Mouse (Mus musculus) intestine, embryonic 15.5 days (tissue): ENCODE results near the gene Miga1. TPM values are rescaled to one million over a fixed set of nuclear protein-coding genes. Genes with fewer than 3 reads are reported as not detected.

ENCODE experiments used
- ATAC-seq: fragments of 200-750 bp; cut with Nextera tagmentation; 2 replicates; pipeline ENCODE4 v1.8.0; 2017; ENCODE audit warnings: moderate TSS enrichment, moderate library complexity
- H3K27ac ChIP-seq: fragments of 300-500 bp; sonication (generic); 2 replicates; pipeline ENCODE4 v1.5.1; 2015; ENCODE audit warnings: mild to moderate bottlenecking, inconsistent platforms
- H3K27me3 ChIP-seq: fragments of 300-500 bp; sonication (generic); replicated peaks from 2 replicates; pipeline ENCODE4 v1.6.1; 2015; ENCODE audit warnings: inconsistent platforms
- H3K36me3 ChIP-seq: fragments of 300-500 bp; sonication (generic); 2 replicates; pipeline ENCODE4 v1.6.1; 2015; ENCODE audit warnings: inconsistent platforms
- H3K4me1 ChIP-seq: fragments of 300-500 bp; sonication (generic); replicated peaks from 2 replicates; pipeline ENCODE4 v1.6.1; 2015; ENCODE audit warnings: inconsistent platforms
- H3K4me2 ChIP-seq: fragments of 300-500 bp; sonication (generic); replicated peaks from 2 replicates; pipeline ENCODE4 v1.6.1; 2015; ENCODE audit warnings: mild to moderate bottlenecking, inconsistent platforms
- H3K4me3 ChIP-seq: fragments of 300-500 bp; sonication (generic); replicated peaks from 2 replicates; pipeline ENCODE4 v1.5.1; 2015; ENCODE audit warnings: inconsistent platforms
- H3K9ac ChIP-seq: fragments of 300-500 bp; sonication (generic); 2 replicates; pipeline ENCODE4 v1.6.1; 2015; ENCODE audit warnings: inconsistent platforms
- H3K9me3 ChIP-seq: fragments of 300-500 bp; sonication (generic); 2 replicates; pipeline ENCODE4 v1.6.1; 2016; ENCODE audit warnings: inconsistent platforms
- WGBS: fragments of 180-500 bp; shearing (Covaris S2); methylation state at CpG from one replicate; pipeline ENCODE4 v1.1.7; 2015; 5-methylcytosine and 5-hydroxymethylcytosine counted together
- polyA plus RNA-seq: library from polyadenylated mRNA; unstranded; fragments of >200 nt; fragmentation: Nextera tagmentation; extraction: Ambion mirVana; gene quantifications from 2 replicates; pipeline ENCODE4 v1.2.1, GENCODE M21; 2015

Gene Miga1
- polyA plus RNA-seq, 1 experiment from 2014 or later = 17.4 TPM

GRCm38 (mm10) chr3:152276935-152277334, 63.3 kb downstream of the Miga1 start:
- Histone ChIP-seq H3K9ac (no peak overlapping the region), H3K4me2 (no peak overlapping the region), H3K4me1 (no peaks in the 10 kb centered on the region), H3K36me3 (peaks cover 3% of the 10 kb centered on the region; the same call in 1 of the 2 replicates), H3K27ac (no peak overlapping the region), H3K27me3 (no peaks in the 10 kb centered on the region), H3K9me3 (no peaks in the 10 kb centered on the region), H3K4me3 (no peak overlapping the region)
- ATAC-seq = no peak
- 92% methylated on average over 3 of the region's 3 CpGs for WGBS

- Histone ChIP-seq H3K9me3 (no peaks in the 10 kb centered on the region), H3K4me1 (no peaks in the 10 kb centered on the region), H3K9ac (no peak overlapping the region), H3K4me3 (no peak overlapping the region), H3K27ac (no peak overlapping the region), H3K36me3 (peaks cover 3% of the 10 kb centered on the region; the same call in 1 of the 2 replicates), H3K27me3 (no peaks in the 10 kb centered on the region), H3K4me2 (no peak overlapping the region)
- WGBS = 81% methylated on average over 8 of the region's 8 CpGs
- ATAC-seq = no peak
These were observed 65.2 kb downstream of the Miga1 start for GRCm38 (mm10) chr3:152275008-152275407.

GRCm38 (mm10) chr3:152272974-152273685, 67.1 kb downstream of the Miga1 start:
- Histone ChIP-seq H3K4me3 (no peak overlapping the region), H3K9ac (no peak overlapping the region), H3K9me3 (no peaks in the 10 kb centered on the region), H3K27me3 (no peaks in the 10 kb centered on the region), H3K27ac (no peak overlapping the region), H3K36me3 (peaks cover 3% of the 10 kb centered on the region; the same call in 1 of the 2 replicates), H3K4me1 (no peaks in the 10 kb centered on the region), H3K4me2 (no peak overlapping the region)
- WGBS = 86% methylated on average over 20 of the region's 20 CpGs
- ATAC-seq = no peak

GRCm38 (mm10) chr3:152271876-152272275, 68.3 kb downstream of the Miga1 start:
- Histone ChIP-seq H3K4me3 (no peak overlapping the region), H3K4me1 (no peaks in the 10 kb centered on the region), H3K9ac (no peak overlapping the region), H3K27me3 (no peaks in the 10 kb centered on the region), H3K9me3 (no peaks in the 10 kb centered on the region), H3K4me2 (no peak overlapping the region), H3K27ac (no peak overlapping the region), H3K36me3 (peaks cover 3% of the 10 kb centered on the region; the same call in 1 of the 2 replicates)
- 79% methylated on average over 6 of the region's 6 CpGs for WGBS
- ATAC-seq = no peak

GRCm38 (mm10) chr3:152271071-152271710, 69.0 kb downstream of the Miga1 start:
- no peak for ATAC-seq
- Histone ChIP-seq H3K9ac (no peak overlapping the region), H3K4me3 (no peak overlapping the region), H3K36me3 (no peaks in the 10 kb centered on the region), H3K27me3 (no peaks in the 10 kb centered on the region), H3K4me1 (0 out of 2 replicates have a peak, but pooled peaks cover 2% of the 10 kb centered on the region), H3K4me2 (no peak overlapping the region), H3K9me3 (no peaks in the 10 kb centered on the region), H3K27ac (no peak overlapping the region)
- 88% methylated on average over 10 of the region's 10 CpGs for WGBS

- Histone ChIP-seq H3K9ac (no peak overlapping the region), H3K36me3 (no peaks in the 10 kb centered on the region), H3K4me1 (0 out of 2 replicates have a peak, but pooled peaks cover 6% of the 10 kb centered on the region), H3K4me2 (no peak overlapping the region), H3K9me3 (no peaks in the 10 kb centered on the region), H3K27ac (no peak overlapping the region), H3K27me3 (no peaks in the 10 kb centered on the region), H3K4me3 (no peak overlapping the region)
- WGBS = 91% methylated on average over 14 of the region's 14 CpGs
- no peak for ATAC-seq
These were observed 72.1 kb downstream of the Miga1 start for GRCm38 (mm10) chr3:152268099-152268498.

DNA sequence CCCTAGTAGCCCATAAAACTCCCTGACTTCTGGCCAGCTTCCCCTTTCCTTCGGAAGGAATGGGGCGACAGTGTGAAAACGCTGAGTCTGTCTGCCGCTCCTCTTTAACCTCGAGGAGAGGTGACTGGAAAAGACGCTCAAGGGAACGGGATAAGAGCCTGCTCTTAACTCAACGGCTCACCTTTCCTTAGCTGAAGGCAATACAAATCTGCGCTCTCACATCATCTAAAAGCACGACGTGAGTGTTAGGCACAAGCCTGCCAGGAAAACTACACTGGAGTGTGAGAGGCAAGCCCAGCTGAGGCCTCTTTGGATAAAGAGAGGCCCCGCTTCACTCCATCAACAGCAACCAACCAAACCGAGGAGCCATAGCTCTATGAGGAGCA, 74.2 kb downstream of the Miga1 start, which contains the start of gene Nexn:
Gene Nexn, minus strand, starts transcription at position 315 of the 386 bp plus-strand sequence.
- Histone ChIP-seq H3K4me2 (peak within 1 kb of the TSS; percentile 97), H3K9me3 (no peaks in the 10 kb centered on the region), H3K27ac (peak within 1 kb of the TSS; percentile 77), H3K27me3 (no peaks in the 10 kb centered on the region), H3K9ac (peak within 1 kb of the TSS; percentile 81), H3K4me1 (0 out of 2 replicates have a peak, but pooled peaks cover 10% of the 10 kb centered on the region), H3K36me3 (no peaks in the 10 kb centered on the region), H3K4me3 (peak within 1 kb of the TSS; percentile 59)
- ATAC-seq = no peak; the same call in none of the 2 replicates
- whole genome bisulfite sequencing = 11% methylated on average over 13 of the region's 13 CpGs

DNA sequence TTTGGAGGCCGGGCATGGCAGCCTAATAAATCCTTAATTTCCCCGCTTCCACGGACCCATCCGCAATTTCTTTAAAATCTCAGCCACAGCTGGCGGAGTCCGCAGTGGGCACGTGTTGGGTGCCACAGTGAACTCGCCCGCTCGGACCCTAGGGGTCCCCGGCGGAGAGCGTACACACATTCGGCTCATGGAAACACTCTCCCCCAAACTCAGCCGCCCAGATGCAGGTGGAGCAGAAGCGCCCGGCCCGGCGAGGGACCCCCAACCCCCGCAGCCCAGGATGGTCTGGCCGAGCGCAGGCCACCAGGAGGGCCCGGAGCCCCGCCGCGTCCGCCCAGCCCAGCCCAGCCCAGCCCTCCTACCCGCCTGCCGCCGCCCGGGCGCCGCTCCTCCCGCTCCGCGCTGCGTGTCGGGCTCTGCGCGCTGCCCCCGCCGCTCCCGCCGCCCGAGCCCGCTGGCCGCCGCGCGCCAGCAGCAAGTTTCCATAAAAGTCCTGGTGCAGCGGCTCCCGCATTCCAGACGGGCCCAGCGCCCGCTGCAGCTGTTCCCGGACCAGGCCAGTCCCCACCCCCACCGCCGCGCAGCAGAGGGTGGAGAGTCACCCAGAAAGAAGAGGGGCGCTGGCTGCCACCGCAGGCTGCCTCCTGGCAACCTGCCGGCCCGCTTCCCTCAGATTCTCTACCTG, 74.7 kb downstream of the Miga1 start:
- H3K36me3 ChIP-seq = no peaks in the 10 kb centered on the region
- no peaks in the 10 kb centered on the region for H3K9me3 ChIP-seq
- H3K27ac ChIP-seq = peak overlapping the region; percentile 77
- 0 out of 2 replicates have a peak, but pooled peaks cover 10% of the 10 kb centered on the region for H3K4me1 ChIP-seq
- no peaks in the 10 kb centered on the region for H3K27me3 ChIP-seq
- H3K9ac ChIP-seq = peak overlapping the region; percentile 81
- H3K4me3 ChIP-seq = peak overlapping the region; percentile 59
- peak; percentile 90 for ATAC-seq
- 1% methylated on average over 62 of the region's 63 CpGs for WGBS
- peak overlapping the region; percentile 97 for H3K4me2 ChIP-seq

DNA sequence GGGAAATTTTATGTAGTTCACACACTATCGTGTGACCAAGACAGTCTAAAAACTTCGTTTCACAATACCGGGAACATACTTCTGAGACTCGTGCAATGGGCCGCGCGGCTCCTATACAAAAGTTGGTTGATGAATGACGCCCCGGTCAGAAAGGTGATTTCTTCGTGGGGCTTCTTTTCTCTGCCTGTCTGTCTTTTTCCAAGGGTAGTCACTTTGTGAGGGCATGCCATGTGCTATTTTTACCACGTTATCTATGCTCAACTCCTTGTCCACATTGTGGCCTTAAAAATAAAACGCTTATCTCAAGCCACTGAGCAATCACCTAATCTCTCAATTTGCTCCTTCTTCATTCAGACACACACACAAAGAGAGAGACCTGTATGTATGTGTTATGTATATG, 75.4 kb downstream of the Miga1 start:
- WGBS = 53% methylated on average over 12 of the region's 12 CpGs
- H3K4me3 ChIP-seq = peak overlapping the region; percentile 59
- H3K27me3 ChIP-seq = no peaks in the 10 kb centered on the region
- H3K4me2 ChIP-seq = peak overlapping the region; percentile 97
- no peak overlapping the region for H3K27ac ChIP-seq
- H3K36me3 ChIP-seq = no peaks in the 10 kb centered on the region
- H3K9ac ChIP-seq = 0 out of 2 replicates have a peak overlapping the region, but pooled peaks have one; percentile 81
- H3K9me3 ChIP-seq = no peaks in the 10 kb centered on the region
- 0 out of 2 replicates have a peak, but pooled peaks cover 10% of the 10 kb centered on the region for H3K4me1 ChIP-seq
- no peak for ATAC-seq

DNA sequence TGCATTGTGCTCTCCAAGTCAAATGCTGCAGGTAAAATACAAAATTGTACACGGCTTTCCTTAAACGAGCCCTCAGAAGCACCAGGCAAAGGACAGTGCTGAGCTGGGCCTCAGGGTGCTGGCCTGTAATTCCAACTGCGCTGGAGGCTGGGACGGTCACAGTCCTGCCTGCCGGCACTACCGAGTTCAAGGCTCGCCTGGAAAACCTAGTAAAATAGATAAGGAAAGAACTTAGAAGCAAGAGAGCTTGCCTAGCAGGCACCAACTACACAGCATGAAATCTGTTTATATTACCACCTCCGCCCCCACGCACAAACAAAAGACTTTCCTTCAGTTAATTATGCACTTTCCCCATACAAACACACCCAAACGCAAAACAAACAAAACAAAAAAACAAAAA, 75.8 kb downstream of the Miga1 start:
- H3K9ac ChIP-seq = 0 out of 2 replicates have a peak overlapping the region, but pooled peaks have one; percentile 0
- WGBS = 48% methylated on average over 10 of the region's 10 CpGs

DNA sequence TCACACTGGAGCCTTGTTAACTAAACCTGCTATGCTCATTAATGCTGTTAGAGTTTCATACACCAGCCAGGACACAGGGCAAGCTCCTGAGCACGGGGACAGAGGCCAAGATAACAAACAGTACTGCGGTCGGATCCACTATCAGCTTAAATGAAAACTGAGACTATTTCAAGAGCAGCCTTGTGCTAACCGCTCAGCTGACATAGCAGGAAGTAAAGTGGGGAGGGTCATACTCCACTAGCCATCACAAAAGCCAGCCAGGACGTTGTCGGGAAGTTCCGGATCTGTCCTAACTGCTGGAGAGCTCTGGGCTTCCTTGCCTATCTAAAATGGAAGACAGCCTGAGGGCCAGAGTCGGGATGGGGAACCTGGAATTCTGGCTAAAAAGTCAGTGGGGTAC, 78.3 kb downstream of the Miga1 start:
- Histone ChIP-seq H3K9me3 (no peaks in the 10 kb centered on the region), H3K27me3 (no peaks in the 10 kb centered on the region), H3K9ac (no peak overlapping the region), H3K27ac (no peak overlapping the region), H3K4me1 (0 out of 2 replicates have a peak, but pooled peaks cover 10% of the 10 kb centered on the region), H3K36me3 (no peaks in the 10 kb centered on the region), H3K4me3 (no peak overlapping the region), H3K4me2 (peak overlapping the region; percentile 26; the same call in 1 of the 2 replicates)
- ATAC-seq = 0 out of 2 replicates have a peak, but pooled peaks have one; percentile 18
- WGBS = 35% methylated on average over 8 of the region's 8 CpGs

More for the DNA sequence above, 75.8 kb downstream of the Miga1 start:
- Histone ChIP-seq H3K9me3 (no peaks in the 10 kb centered on the region), H3K4me1 (0 out of 2 replicates have a peak, but pooled peaks cover 10% of the 10 kb centered on the region), H3K4me3 (no peak overlapping the region), H3K36me3 (no peaks in the 10 kb centered on the region), H3K4me2 (peak overlapping the region; percentile 24; the same call in 1 of the 2 replicates), H3K27me3 (no peaks in the 10 kb centered on the region), H3K27ac (no peak overlapping the region)
- no peak for ATAC-seq

DNA sequence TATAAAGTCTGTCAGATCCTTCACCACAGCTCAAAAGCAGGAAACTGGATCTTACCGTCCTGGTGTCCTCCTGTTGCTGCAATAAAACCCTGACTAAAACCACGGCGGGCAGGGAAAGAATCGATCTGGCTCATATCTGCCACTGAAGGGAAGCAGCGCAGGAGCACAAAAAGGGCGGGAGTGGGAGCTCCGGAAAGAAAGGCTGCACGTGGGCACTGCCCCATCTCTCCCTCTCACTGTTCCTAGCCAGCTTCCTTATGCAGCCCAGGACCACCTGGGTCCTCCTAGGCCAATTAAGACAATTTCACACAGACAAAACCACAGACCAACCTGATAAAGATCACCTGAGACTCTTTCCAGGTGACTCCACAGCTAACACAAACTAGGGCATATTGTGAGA, 78.8 kb downstream of the Miga1 start:
- Histone ChIP-seq H3K4me2 (peak overlapping the region; percentile 3; the same call in 1 of the 2 replicates), H3K4me3 (no peak overlapping the region), H3K9me3 (no peaks in the 10 kb centered on the region), H3K27me3 (no peaks in the 10 kb centered on the region), H3K9ac (no peak overlapping the region), H3K36me3 (no peaks in the 10 kb centered on the region), H3K27ac (peak overlapping the region; percentile 20; the same call in 1 of the 2 replicates), H3K4me1 (0 out of 2 replicates have a peak, but pooled peaks cover 10% of the 10 kb centered on the region)
- no peak for ATAC-seq
- WGBS = 39% methylated on average over 8 of the region's 8 CpGs
